Mouse (Mus musculus) spleen, adult 2 months (tissue): ENCODE data around the gene Ccl12.

ENCODE experiments used
- CTCF ChIP-seq: fragments of 200-500 bp; IDR thresholded peaks from 2 replicates; pipeline ENCODE4 v1.5.1; 2011; ENCODE audit warnings: mild to moderate bottlenecking, inconsistent platforms; ENCODE audit not compliant: insufficient read depth, insufficient read length, insufficient replicate concordance; ENCODE audit errors: extremely low read depth
- POLR2A ChIP-seq: fragments of 200-500 bp; IDR thresholded peaks from 2 replicates; pipeline ENCODE4 v1.6.1; 2011; ENCODE audit warnings: low read depth, low read length, inconsistent platforms

- TF ChIP-seq POLR2A (no peak), CTCF (no peak)
These were observed 34.6 kb downstream of the Ccl12 start for GRCm38 (mm10) chr11:82136196-82136595.
